Comparison of ENCODE assay signal across 24 mouse cellular contexts in the genomic region with DNA sequence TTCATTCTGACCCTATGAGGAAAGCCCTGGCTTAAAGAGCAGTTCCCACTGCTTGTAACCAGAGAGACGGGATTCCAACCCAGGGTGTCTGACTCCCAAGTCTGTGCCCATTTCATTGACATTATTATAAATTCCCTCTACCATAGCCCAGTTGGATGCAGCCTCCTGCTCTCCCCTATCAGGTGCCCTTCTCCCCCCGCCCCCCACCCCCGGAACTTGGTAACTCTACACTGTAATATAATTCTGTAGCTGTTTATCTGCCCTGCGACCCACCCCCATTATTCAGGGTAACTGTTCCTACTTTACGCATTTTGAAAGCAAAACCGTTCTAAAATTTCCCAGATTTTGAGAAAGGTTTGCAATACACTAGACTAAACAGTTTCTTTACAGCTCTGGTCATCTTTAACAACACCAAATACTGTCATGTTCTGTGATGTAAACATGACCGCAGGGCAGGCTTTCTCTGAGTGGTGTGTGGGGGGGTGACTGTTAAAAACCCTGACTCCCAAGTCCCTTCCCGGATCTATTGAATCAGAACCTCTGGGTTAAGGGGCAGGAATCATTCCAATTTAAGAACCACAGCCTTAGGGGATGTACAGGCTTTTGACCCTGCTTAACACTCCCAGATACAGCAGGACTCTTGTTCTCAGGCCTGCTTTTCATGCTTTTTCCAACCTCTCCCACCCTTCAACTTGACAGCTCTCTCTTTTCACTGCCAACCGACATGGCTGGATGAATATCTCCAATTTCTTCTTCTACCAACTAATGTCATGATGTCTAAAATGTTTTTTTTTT.
DNase-seq lines count a peak whose midpoint lies in the region; ATAC-seq and TF ChIP-seq lines count a peak whose summit lies in the region.
"Had no signal": no experiment of that assay in that cellular context is flagged by ENCODE, and none has a peak within 500 bp of the region (broad histone marks: within the 10 kb centered on the region; RNA-seq: fewer than 3 reads in every experiment).

No protein-coding gene starts in this region.

- no peak overlapping the region for H3K9ac ChIP-seq in kidney, embryonic 16.5 days (replicated peaks; ENCODE audit: low read length)
- H3K9ac ChIP-seq in lung, postnatal 0 days (replicated peaks; ENCODE audit: low read depth): no peak overlapping the region
- no peak overlapping the region for H3K9ac ChIP-seq in embryonic facial prominence, embryonic 11.5 days (replicated peaks; ENCODE audit: low read length)
- no peak overlapping the region for H3K9ac ChIP-seq in hindbrain, embryonic 16.5 days (ENCODE audit: low read depth, low read length)
- H3K9ac ChIP-seq: embryonic facial prominence, embryonic 15.5 days; forebrain, embryonic 13.5 days; hindbrain, embryonic 15.5 days; limb, embryonic 15.5 days; liver, embryonic 14.5 days; midbrain, embryonic 12.5 days; neural tube, embryonic 13.5 days had no signal

- no peak for TF ChIP-seq EP300 in lung, postnatal 0 days (IDR thresholded peaks at IDR 0.05)

- H3K4me1 ChIP-seq in kidney, embryonic 16.5 days (ENCODE audit: insufficient read depth, low read length): no peaks in the 10 kb centered on the region
- H3K4me1 ChIP-seq in lung, postnatal 0 days (ENCODE audit: insufficient read depth, low read depth, low read length): no peaks in the 10 kb centered on the region
- no peaks in the 10 kb centered on the region for H3K4me1 ChIP-seq in embryonic facial prominence, embryonic 11.5 days (ENCODE audit: control insufficient read depth, insufficient read depth, low read length)
- H3K4me1 ChIP-seq in hindbrain, embryonic 16.5 days (ENCODE audit: control insufficient read depth, insufficient read depth, low read depth, low read length): no peaks in the 10 kb centered on the region
- H3K4me1 ChIP-seq: embryonic facial prominence, embryonic 15.5 days; forebrain, embryonic 13.5 days; hindbrain, embryonic 10.5 days; hindbrain, embryonic 15.5 days; limb, embryonic 15.5 days; midbrain, embryonic 12.5 days; neural tube, embryonic 13.5 days had no signal

- no peaks in the 10 kb centered on the region for H3K36me3 ChIP-seq in kidney, embryonic 16.5 days (ENCODE audit: insufficient read depth, low read length)
- H3K36me3 ChIP-seq in lung, postnatal 0 days (ENCODE audit: insufficient read depth, low read length): no peaks in the 10 kb centered on the region
- H3K36me3 ChIP-seq in embryonic facial prominence, embryonic 11.5 days (replicated peaks; ENCODE audit: control insufficient read depth, insufficient read depth, low read depth, low read length): no peaks in the 10 kb centered on the region
- no peaks in the 10 kb centered on the region for H3K36me3 ChIP-seq in hindbrain, embryonic 16.5 days (ENCODE audit: control insufficient read depth, insufficient read depth, low read length)
- H3K36me3 ChIP-seq: embryonic facial prominence, embryonic 15.5 days; hindbrain, embryonic 10.5 days; hindbrain, embryonic 15.5 days; limb, embryonic 10.5 days; limb, embryonic 15.5 days; midbrain, embryonic 12.5 days; neural tube, embryonic 13.5 days had no signal

- no peak for DNase-seq in kidney, postnatal 25 days
- peak; percentile 14 for DNase-seq in lung, postnatal 0 days (ENCODE audit: low spot score)
- no peak for DNase-seq in lung, postnatal 36 days
- DNase-seq in embryonic facial prominence, embryonic 11.5 days (ENCODE audit: low spot score): peak; percentile 54
- DNase-seq in urinary bladder, postnatal 25 days (ENCODE audit: low spot score): no peak
- DNase-seq: adrenal gland, postnatal 25 days; cerebellum, adult 18-20 months; cerebellum, postnatal 10 days; gastrocnemius, postnatal 10 days; heart, postnatal 14 days; kidney, adult 8-10 months; thymus, adult 2 months; thymus, postnatal 36 days had no signal

- H3K4me3 ChIP-seq in kidney, embryonic 16.5 days (ENCODE audit: low read length): no peak overlapping the region
- no peak overlapping the region for H3K4me3 ChIP-seq in lung, postnatal 0 days (ENCODE audit: low read depth, low read length)
- H3K4me3 ChIP-seq in embryonic facial prominence, embryonic 11.5 days (ENCODE audit: low read depth, low read length): no peak overlapping the region
- no peak overlapping the region for H3K4me3 ChIP-seq in hindbrain, embryonic 16.5 days (ENCODE audit: low read length)
- H3K4me3 ChIP-seq: embryonic facial prominence, embryonic 15.5 days; forebrain, embryonic 13.5 days; hindbrain, embryonic 10.5 days; hindbrain, embryonic 15.5 days; limb, embryonic 10.5 days; limb, embryonic 15.5 days; midbrain, embryonic 12.5 days; neural tube, embryonic 13.5 days had no signal

- WGBS in kidney, embryonic 16.5 days: 21% methylated on average over 9 of the region's 9 CpGs
- WGBS in lung, postnatal 0 days: 46% methylated on average over 9 of the region's 9 CpGs
- WGBS in embryonic facial prominence, embryonic 11.5 days: 33% methylated on average over 9 of the region's 9 CpGs
- WGBS in hindbrain, embryonic 16.5 days: 81% methylated on average over 9 of the region's 9 CpGs

- no peaks in the 10 kb centered on the region for H3K9me3 ChIP-seq in kidney, embryonic 16.5 days (ENCODE audit: low read length)
- no peaks in the 10 kb centered on the region for H3K9me3 ChIP-seq in lung, postnatal 0 days (ENCODE audit: low read length)
- H3K9me3 ChIP-seq in embryonic facial prominence, embryonic 11.5 days (replicated peaks; ENCODE audit: control insufficient read depth, low read length): no peaks in the 10 kb centered on the region
- H3K9me3 ChIP-seq in hindbrain, embryonic 16.5 days (ENCODE audit: control insufficient read depth, low read length): no peaks in the 10 kb centered on the region
- H3K9me3 ChIP-seq: embryonic facial prominence, embryonic 15.5 days; forebrain, embryonic 13.5 days; hindbrain, embryonic 10.5 days; hindbrain, embryonic 15.5 days; limb, embryonic 10.5 days; limb, embryonic 15.5 days; midbrain, embryonic 12.5 days; neural tube, embryonic 13.5 days had no signal

- H3K4me2 ChIP-seq in kidney, embryonic 16.5 days (replicated peaks; ENCODE audit: low read depth, low read length): no peak overlapping the region
- H3K4me2 ChIP-seq in lung, postnatal 0 days (replicated peaks; ENCODE audit: low read depth, low read length): no peak overlapping the region
- no peak overlapping the region for H3K4me2 ChIP-seq in embryonic facial prominence, embryonic 11.5 days (ENCODE audit: low read depth, low read length)
- no peak overlapping the region for H3K4me2 ChIP-seq in hindbrain, embryonic 16.5 days (ENCODE audit: low read length)
- H3K4me2 ChIP-seq: embryonic facial prominence, embryonic 15.5 days; forebrain, embryonic 13.5 days; hindbrain, embryonic 15.5 days; limb, embryonic 15.5 days; midbrain, embryonic 12.5 days; neural tube, embryonic 13.5 days had no signal

- peak; percentile 74; the same call in 1 of the 2 replicates for ATAC-seq in kidney, embryonic 16.5 days (ENCODE audit: low FRiP score, low TSS enrichment)
- ATAC-seq in lung, postnatal 0 days: no peak; the same call in 1 of the 2 replicates
- peak; percentile 62; the same call in 1 of the 2 replicates for ATAC-seq in embryonic facial prominence, embryonic 11.5 days (replicated peaks; ENCODE audit: insufficient number of reproducible peaks, low FRiP score, low TSS enrichment, low read depth)
- no peak for ATAC-seq in hindbrain, embryonic 16.5 days
- ATAC-seq: forebrain, embryonic 13.5 days had no signal

- TF ChIP-seq CTCF in lung, postnatal 0 days (IDR thresholded peaks at IDR 0.05): no peak

- H3K27me3 ChIP-seq in kidney, embryonic 16.5 days (ENCODE audit: insufficient read depth, low read length): no peaks in the 10 kb centered on the region
- no peaks in the 10 kb centered on the region for H3K27me3 ChIP-seq in lung, postnatal 0 days (replicated peaks; ENCODE audit: insufficient read depth, low read length)
- no peaks in the 10 kb centered on the region for H3K27me3 ChIP-seq in embryonic facial prominence, embryonic 11.5 days (ENCODE audit: control insufficient read depth, insufficient read depth, low read length)
- H3K27me3 ChIP-seq in hindbrain, embryonic 16.5 days (replicated peaks; ENCODE audit: control insufficient read depth, insufficient read depth, low read length): no peaks in the 10 kb centered on the region
- H3K27me3 ChIP-seq: embryonic facial prominence, embryonic 15.5 days; forebrain, embryonic 13.5 days; hindbrain, embryonic 15.5 days; limb, embryonic 15.5 days; midbrain, embryonic 12.5 days; neural tube, embryonic 13.5 days had no signal

- H3K27ac ChIP-seq in kidney, embryonic 16.5 days (ENCODE audit: low read length): no peak overlapping the region
- H3K27ac ChIP-seq in lung, postnatal 0 days (ENCODE audit: low read length): no peak overlapping the region
- no peak overlapping the region for H3K27ac ChIP-seq in embryonic facial prominence, embryonic 11.5 days (replicated peaks; ENCODE audit: low read depth, low read length)
- H3K27ac ChIP-seq in hindbrain, embryonic 16.5 days (ENCODE audit: low read depth, low read length): no peak overlapping the region
- H3K27ac ChIP-seq: embryonic facial prominence, embryonic 15.5 days; forebrain, embryonic 13.5 days; hindbrain, embryonic 10.5 days; hindbrain, embryonic 15.5 days; limb, embryonic 10.5 days; limb, embryonic 15.5 days; liver, embryonic 14.5 days; midbrain, embryonic 12.5 days; neural tube, embryonic 13.5 days had no signal

Comparison
In these comparisons a context has a peak if more than half of its experiments do, and no peak if none do; other contexts are left out.
1. DNase-seq: peak in lung, postnatal 0 days (single experiment) and embryonic facial prominence, embryonic 11.5 days (single experiment); none in kidney, postnatal 25 days (0 of 2), lung, postnatal 36 days (single experiment) and urinary bladder, postnatal 25 days (single experiment).
2. ATAC-seq: peak in kidney, embryonic 16.5 days (single experiment) and embryonic facial prominence, embryonic 11.5 days (single experiment); none in lung, postnatal 0 days (single experiment) and hindbrain, embryonic 16.5 days (single experiment).